Mouse (Mus musculus) B cell, adult 2 months (primary cell): ENCODE results near the gene Nufip1.

Experiments used
- DNase-seq, 2 experiments: peaks; one replicate each; pipeline ENCODE4 v3.0.0; 2022

Nufip1 gene

GRCm38 (mm10) chr14:76110396-76111221, at the start of gene Nufip1, which contains the start of gene Gpalpp1:
Gene Nufip1, plus strand, starts transcription at chr14:76110891.
Gene Gpalpp1, minus strand, starts transcription at chr14:76110760.
- DNase-seq = peak; percentile 84 to 86

GRCm38 (mm10) chr14:76067237-76067636, 43.5 kb upstream of the Nufip1 start:
- no peak for DNase-seq

- no peak for DNase-seq
These were observed 42.4 kb upstream of the Nufip1 start for GRCm38 (mm10) chr14:76068296-76068695.

GRCm38 (mm10) chr14:76069296-76069695, 41.4 kb upstream of the Nufip1 start:
- no peak for DNase-seq

- no peak for DNase-seq
These were observed 38.1 kb upstream of the Nufip1 start for GRCm38 (mm10) chr14:76072626-76073025.

GRCm38 (mm10) chr14:76074206-76074605, 36.5 kb upstream of the Nufip1 start:
- no peak for DNase-seq

- no peak for DNase-seq
These were observed 35.0 kb upstream of the Nufip1 start for GRCm38 (mm10) chr14:76075721-76076120.

GRCm38 (mm10) chr14:76076602-76077001, 34.1 kb upstream of the Nufip1 start:
- no peak for DNase-seq

- peak; percentile 11 to 17 for DNase-seq
These were observed 33.6 kb upstream of the Nufip1 start for GRCm38 (mm10) chr14:76077088-76077491.

GRCm38 (mm10) chr14:76081451-76081850, 29.2 kb upstream of the Nufip1 start:
- no peak for DNase-seq

GRCm38 (mm10) chr14:76082086-76082636, 28.5 kb upstream of the Nufip1 start:
- DNase-seq = no peak

GRCm38 (mm10) chr14:76084188-76084587, 26.5 kb upstream of the Nufip1 start:
- DNase-seq = no peak

GRCm38 (mm10) chr14:76097244-76097643, 13.4 kb upstream of the Nufip1 start:
- DNase-seq = no peak

GRCm38 (mm10) chr14:76097815-76098214, 12.9 kb upstream of the Nufip1 start:
- no peak for DNase-seq

- DNase-seq = no peak
These were observed 11.1 kb upstream of the Nufip1 start for GRCm38 (mm10) chr14:76099543-76099942.

- no peak for DNase-seq
These were observed 5.1 kb downstream of the Nufip1 start for GRCm38 (mm10) chr14:76115744-76116143.

- peak in 1 of 2 experiments; percentile 13 for DNase-seq
These were observed 8.3 kb downstream of the Nufip1 start for GRCm38 (mm10) chr14:76118963-76119362.

- no peak for DNase-seq
These were observed 9.8 kb downstream of the Nufip1 start for GRCm38 (mm10) chr14:76120472-76120871.

- DNase-seq = peak; percentile 27 to 29
These were observed 11.4 kb downstream of the Nufip1 start for GRCm38 (mm10) chr14:76121901-76122662.

- no peak for DNase-seq
These were observed 12.0 kb downstream of the Nufip1 start for GRCm38 (mm10) chr14:76122663-76123058.

- no peak for DNase-seq
These were observed 16.6 kb downstream of the Nufip1 start for GRCm38 (mm10) chr14:76127311-76127710.

- DNase-seq = no peak
These were observed 17.5 kb downstream of the Nufip1 start for GRCm38 (mm10) chr14:76128174-76128573.

- DNase-seq = no peak
These were observed 24.3 kb downstream of the Nufip1 start for GRCm38 (mm10) chr14:76134975-76135374.

GRCm38 (mm10) chr14:76145248-76145647, 34.6 kb downstream of the Nufip1 start:
- DNase-seq = no peak
